Mouse (Mus musculus) layer of hippocampus, adult 18-20 months (tissue): ENCODE measurements around the gene Gm49027. TPM values are rescaled to one million over a fixed set of nuclear protein-coding genes. Genes with fewer than 3 reads are reported as not detected.
A peak's percentile ranks its signal among the peaks of the same experiment; 100 is the strongest.
"Not testable (repeated sequence)": the region's sequence is repeated elsewhere in the genome, so short reads cannot be mapped to it uniquely, and the experiment has no call there.

Experiments
- DNase-seq, 2 experiments: peaks; one replicate each; pipeline ENCODE4 v3.0.0; 2022; ENCODE audit warnings: low spot score in 2 of 2
- long read RNA-seq: library from polyadenylated mRNA; stranded (forward); transcript quantifications from one replicate; pipeline ENCODE4 v2.0.0, GENCODE M21; 2021
- total RNA-seq, 2 experiments: library from RNA; stranded (reverse); gene quantifications; 2 replicates each; pipeline ENCODE4 v1.2.3; 2021

The Gm49027 gene
- total RNA-seq = 1 to 10 TPM; 2.2 to 5.0 TPM
- long read RNA-seq, partial matches to known transcripts = 26 of 26 reads
- long read RNA-seq, other reads (novel, unspliced or antisense) = 0 of 26 reads

GRCm38 (mm10) chr5:123525281-123525680 lies at the start of gene Gm49027:
Gene Gm49027, minus strand, starts transcription at chr5:123525488.
- DNase-seq = no peak

- no peak for DNase-seq
Observed at GRCm38 (mm10) chr5:123573362-123573761, 48.1 kb upstream of the Gm49027 start.

GRCm38 (mm10) chr5:123572357-123573186 lies 47.3 kb upstream of the Gm49027 start, which contains the start of gene Vps33a:
Gene Vps33a, minus strand, starts transcription at chr5:123573038.
- DNase-seq = peak; percentile 96 to 99

GRCm38 (mm10) chr5:123561128-123561527 lies 35.8 kb upstream of the Gm49027 start:
- no peak for DNase-seq

GRCm38 (mm10) chr5:123559588-123559987 lies 34.3 kb upstream of the Gm49027 start:
- DNase-seq = no peak

- DNase-seq = peak in 1 of 2 experiments; percentile 67
Observed at GRCm38 (mm10) chr5:123556451-123556850, 31.2 kb upstream of the Gm49027 start.

- no peak for DNase-seq
Observed at GRCm38 (mm10) chr5:123555693-123556092, 30.4 kb upstream of the Gm49027 start.

GRCm38 (mm10) chr5:123533801-123534200 lies 8.5 kb upstream of the Gm49027 start:
- no peak for DNase-seq

- no peak for DNase-seq
Observed at GRCm38 (mm10) chr5:123530056-123530455, 4.8 kb upstream of the Gm49027 start.

- DNase-seq = no peak
Observed at GRCm38 (mm10) chr5:123528641-123529040, 3.4 kb upstream of the Gm49027 start.

GRCm38 (mm10) chr5:123525916-123526495 lies 718 bp upstream of the Gm49027 start:
- DNase-seq = no peak

- DNase-seq = no peak
Observed at GRCm38 (mm10) chr5:123524393-123524750, 916 bp downstream of the Gm49027 start.

- DNase-seq = peak; percentile 95 to 98
Observed at GRCm38 (mm10) chr5:123523692-123524392, 1.4 kb downstream of the Gm49027 start, which contains the start of gene Diablo. Gene Diablo, minus strand, starts transcription at chr5:123524176.

- no peak for DNase-seq
Observed at GRCm38 (mm10) chr5:123522166-123522565, 3.1 kb downstream of the Gm49027 start.

GRCm38 (mm10) chr5:123521621-123522020 lies 3.7 kb downstream of the Gm49027 start:
- no peak for DNase-seq

- no peak for DNase-seq
Observed at GRCm38 (mm10) chr5:123520666-123521065, 4.6 kb downstream of the Gm49027 start.

GRCm38 (mm10) chr5:123514871-123515270 lies 10.4 kb downstream of the Gm49027 start:
- no peak for DNase-seq

- DNase-seq = no peak
Observed at GRCm38 (mm10) chr5:123512102-123512501, 13.2 kb downstream of the Gm49027 start.

GRCm38 (mm10) chr5:123511426-123511825 lies 13.9 kb downstream of the Gm49027 start:
- not testable (repeated sequence) for DNase-seq

- no peak for DNase-seq
Observed at GRCm38 (mm10) chr5:123510160-123510559, 15.1 kb downstream of the Gm49027 start, which contains the start of gene B3gnt4. Gene B3gnt4, plus strand, starts transcription at chr5:123510460.

- DNase-seq = no peak
Observed at GRCm38 (mm10) chr5:123508921-123509320, 16.4 kb downstream of the Gm49027 start.
